Mouse (Mus musculus) mouse trophoblast stem cell (cell line): ENCODE measurements around the gene Gnb3.
"Not testable (repeated sequence)": the region's sequence is repeated elsewhere in the genome, so short reads cannot be mapped to it uniquely, and the experiment has no call there.

Experiments
- in situ Hi-C, 2 experiments: fragments of 300-500 bp; cut with MseI, MboI; formaldehyde crosslinking; loops; 2 replicates in 1 of 2; 3 replicates in 1 of 2; pipeline ENCODE4 v1.15.1; 2025

Gnb3 gene

GRCm38 (mm10) chr6:124857840-124858530, 17.9 kb upstream of the Gnb3 start:
- in situ Hi-C loops, result no loop called here

GRCm38 (mm10) chr6:124856916-124857839, 17.1 kb upstream of the Gnb3 start, which contains the start of gene P3h3:
TSS of gene P3h3 (minus strand) at chr6:124857752.
- in situ Hi-C loops, result no loop called here

- in situ Hi-C loops, result no loop called here
Observed at GRCm38 (mm10) chr6:124856321-124856720, 16.2 kb upstream of the Gnb3 start.

GRCm38 (mm10) chr6:124854647-124855046, 14.6 kb upstream of the Gnb3 start:
- in situ Hi-C loops, result no loop called here

GRCm38 (mm10) chr6:124850535-124850934, 10.5 kb upstream of the Gnb3 start:
- in situ Hi-C loops, result no loop called here

- in situ Hi-C loops, result no loop called here
Observed at GRCm38 (mm10) chr6:124847305-124847704, 7.2 kb upstream of the Gnb3 start.

GRCm38 (mm10) chr6:124839805-124840204, 270 bp downstream of the Gnb3 start:
- in situ Hi-C loops, result no loop called here

GRCm38 (mm10) chr6:124836411-124836810, 3.7 kb downstream of the Gnb3 start:
- in situ Hi-C loops, result no loop called here

GRCm38 (mm10) chr6:124835531-124835930, 4.5 kb downstream of the Gnb3 start:
- in situ Hi-C loops, result no loop called here

GRCm38 (mm10) chr6:124834512-124835081, 5.5 kb downstream of the Gnb3 start:
- in situ Hi-C loops, result no loop called here

- in situ Hi-C loops, result no loop called here
Observed at GRCm38 (mm10) chr6:124831649-124832048, 8.4 kb downstream of the Gnb3 start.

- in situ Hi-C loops, result not testable (repeated sequence)
Observed at GRCm38 (mm10) chr6:124831199-124831598, 8.9 kb downstream of the Gnb3 start.

GRCm38 (mm10) chr6:124829799-124830700, 10.0 kb downstream of the Gnb3 start:
- in situ Hi-C loops, result no loop called here

- in situ Hi-C loops, result no loop called here
Observed at GRCm38 (mm10) chr6:124828868-124829798, 10.9 kb downstream of the Gnb3 start, which contains the start of the genes Usp5 and Cdca3. TSS of gene Usp5 (minus strand) at chr6:124829484. TSS of gene Cdca3 (plus strand) at chr6:124829547.

GRCm38 (mm10) chr6:124828101-124828592, 11.9 kb downstream of the Gnb3 start:
- in situ Hi-C loops, result no loop called here

GRCm38 (mm10) chr6:124822049-124822448, 18.0 kb downstream of the Gnb3 start:
- in situ Hi-C loops, result no loop called here

GRCm38 (mm10) chr6:124820891-124821290, 19.2 kb downstream of the Gnb3 start:
- in situ Hi-C loops, result no loop called here

GRCm38 (mm10) chr6:124817971-124818370, 22.1 kb downstream of the Gnb3 start:
- in situ Hi-C loops, result no loop called here

GRCm38 (mm10) chr6:124817563-124817962, 22.5 kb downstream of the Gnb3 start:
- in situ Hi-C loops, result no loop called here

GRCm38 (mm10) chr6:124817125-124817524, 22.9 kb downstream of the Gnb3 start:
- in situ Hi-C loops, result no loop called here
